ENCODE assay signal across 17 mouse cellular contexts in the genomic region with DNA sequence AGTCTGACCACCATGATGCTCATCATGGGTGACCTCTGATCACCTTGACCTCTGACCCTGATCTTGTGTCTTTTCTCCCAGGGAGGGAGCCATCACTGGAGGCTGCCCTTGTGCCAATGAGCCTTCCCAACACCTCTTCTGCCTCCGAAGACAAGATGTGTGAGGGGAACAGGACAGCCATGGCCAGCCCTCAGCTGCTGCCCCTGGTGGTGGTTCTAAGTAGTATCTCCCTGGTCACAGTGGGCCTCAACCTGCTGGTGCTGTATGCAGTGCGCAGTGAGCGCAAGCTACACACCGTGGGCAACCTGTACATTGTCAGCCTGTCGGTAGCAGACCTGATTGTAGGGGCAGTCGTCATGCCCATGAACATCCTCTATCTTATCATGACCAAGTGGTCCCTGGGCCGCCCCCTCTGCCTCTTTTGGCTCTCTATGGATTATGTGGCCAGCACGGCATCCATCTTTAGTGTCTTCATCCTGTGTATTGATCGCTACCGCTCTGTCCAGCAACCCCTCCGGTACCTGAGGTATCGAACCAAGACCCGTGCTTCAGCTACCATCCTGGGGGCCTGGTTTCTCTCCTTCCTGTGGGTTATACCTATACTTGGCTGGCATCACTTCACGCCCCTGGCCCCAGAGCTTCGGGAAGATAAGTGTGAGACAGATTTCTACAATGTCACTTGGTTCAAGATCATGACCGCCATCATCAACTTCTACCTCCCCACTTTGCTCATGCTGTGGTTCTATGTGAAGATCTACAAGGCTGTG.
DNase-seq lines count a peak whose midpoint lies in the region; ATAC-seq and TF ChIP-seq lines count a peak whose summit lies in the region.
"Had no signal": no experiment of that assay in that cellular context is flagged by ENCODE, and none has a peak within 500 bp of the region (broad histone marks: within the 10 kb centered on the region; RNA-seq: fewer than 3 reads in every experiment).

No protein-coding gene starts in this region.

- no peaks in the 10 kb centered on the region for H3K27me3 ChIP-seq in forebrain, embryonic 11.5 days (ENCODE audit: control insufficient read depth, insufficient read depth, low read length)
- no peaks in the 10 kb centered on the region for H3K27me3 ChIP-seq in forebrain, embryonic 13.5 days
- H3K27me3 ChIP-seq in kidney, postnatal 0 days (ENCODE audit: insufficient read depth, low read length): no peaks in the 10 kb centered on the region
- H3K27me3 ChIP-seq in lung, postnatal 0 days (replicated peaks; ENCODE audit: insufficient read depth, low read length): no peaks in the 10 kb centered on the region
- H3K27me3 ChIP-seq: embryonic facial prominence, embryonic 12.5 days; midbrain, embryonic 12.5 days had no signal

- H3K27ac ChIP-seq in forebrain, embryonic 11.5 days (ENCODE audit: low read depth, low read length): no peak overlapping the region
- H3K27ac ChIP-seq in forebrain, embryonic 13.5 days: no peak overlapping the region
- no peak overlapping the region for H3K27ac ChIP-seq in kidney, postnatal 0 days
- H3K27ac ChIP-seq in lung, postnatal 0 days (ENCODE audit: low read length): no peak overlapping the region
- H3K27ac ChIP-seq: embryonic facial prominence, embryonic 12.5 days; heart, embryonic 13.5 days; midbrain, embryonic 12.5 days had no signal

- 91% methylated on average over 16 of the region's 16 CpGs for WGBS in forebrain, embryonic 11.5 days
- WGBS in forebrain, embryonic 13.5 days: 92% methylated on average over 16 of the region's 16 CpGs
- WGBS in kidney, postnatal 0 days: 96% methylated on average over 16 of the region's 16 CpGs
- WGBS in lung, postnatal 0 days: 87% methylated on average over 16 of the region's 16 CpGs

- intact Hi-C loops in left cerebral cortex, postnatal 36 days (cut with DNase I): no loop called here

- DNase-seq in forebrain, embryonic 11.5 days (ENCODE audit: low spot score): peak; percentile 53
- no peak for DNase-seq in kidney, postnatal 0 days (ENCODE audit: low spot score)
- no peak for DNase-seq in kidney, adult 18-20 months
- DNase-seq in lung, postnatal 0 days (ENCODE audit: low spot score): no peak
- no peak for DNase-seq in lung, postnatal 4 days
- no peak for DNase-seq in left cerebral cortex, postnatal 36 days (ENCODE audit: low spot score in 2 of 2)
- DNase-seq: adrenal gland, postnatal 10 days; gastrocnemius, postnatal 10 days; kidney, adult 8-10 months; layer of hippocampus, adult 9-11 months; lung, postnatal 14 days had no signal

- no peak for ATAC-seq in forebrain, embryonic 11.5 days (replicated peaks; ENCODE audit: low FRiP score)
- ATAC-seq in forebrain, embryonic 13.5 days: no peak
- ATAC-seq in kidney, postnatal 0 days (replicated peaks; ENCODE audit: low FRiP score, low read depth): no peak
- no peak for ATAC-seq in lung, postnatal 0 days
- ATAC-seq in megakaryocyte progenitor cell, adult 5-6 weeks (replicated peaks; ENCODE audit: poor library complexity): 0 out of 2 replicates have a peak, but pooled peaks have one; percentile 34
- ATAC-seq: forebrain, embryonic 14.5 days had no signal

- H3K9me3 ChIP-seq in forebrain, embryonic 11.5 days (ENCODE audit: control insufficient read depth, low read length): no peaks in the 10 kb centered on the region
- no peaks in the 10 kb centered on the region for H3K9me3 ChIP-seq in forebrain, embryonic 13.5 days (replicated peaks)
- no peaks in the 10 kb centered on the region for H3K9me3 ChIP-seq in kidney, postnatal 0 days (replicated peaks; ENCODE audit: low read length)
- no peaks in the 10 kb centered on the region for H3K9me3 ChIP-seq in lung, postnatal 0 days (ENCODE audit: low read length)
- H3K9me3 ChIP-seq: embryonic facial prominence, embryonic 12.5 days; heart, embryonic 13.5 days; midbrain, embryonic 12.5 days had no signal

- H3K9ac ChIP-seq in forebrain, embryonic 11.5 days (ENCODE audit: low read length): no peak overlapping the region
- no peak overlapping the region for H3K9ac ChIP-seq in forebrain, embryonic 13.5 days
- H3K9ac ChIP-seq in kidney, postnatal 0 days (ENCODE audit: low read depth, low read length): no peak overlapping the region
- H3K9ac ChIP-seq in lung, postnatal 0 days (replicated peaks; ENCODE audit: low read depth): no peak overlapping the region
- H3K9ac ChIP-seq: embryonic facial prominence, embryonic 12.5 days; heart, embryonic 13.5 days; midbrain, embryonic 12.5 days had no signal

- H3K4me1 ChIP-seq in forebrain, embryonic 11.5 days (replicated peaks; ENCODE audit: control insufficient read depth, insufficient read depth, low read length): no peaks in the 10 kb centered on the region
- H3K4me1 ChIP-seq in forebrain, embryonic 13.5 days: no peaks in the 10 kb centered on the region
- no peaks in the 10 kb centered on the region for H3K4me1 ChIP-seq in kidney, postnatal 0 days (replicated peaks; ENCODE audit: insufficient read depth, low read length)
- no peaks in the 10 kb centered on the region for H3K4me1 ChIP-seq in lung, postnatal 0 days (ENCODE audit: insufficient read depth, low read depth, low read length)
- H3K4me1 ChIP-seq: heart, embryonic 13.5 days; midbrain, embryonic 12.5 days had no signal

- TF ChIP-seq CTCF in kidney, postnatal 0 days (IDR thresholded peaks at IDR 0.05; ENCODE audit: low read depth): peak; percentile 44
- peak; percentile 47 for TF ChIP-seq CTCF in lung, postnatal 0 days (IDR thresholded peaks at IDR 0.05)

- no peak overlapping the region for H3K4me2 ChIP-seq in forebrain, embryonic 11.5 days (ENCODE audit: low read depth, low read length, severe bottlenecking)
- no peak overlapping the region for H3K4me2 ChIP-seq in forebrain, embryonic 13.5 days
- no peak overlapping the region for H3K4me2 ChIP-seq in kidney, postnatal 0 days (ENCODE audit: low read length)
- no peak overlapping the region for H3K4me2 ChIP-seq in lung, postnatal 0 days (replicated peaks; ENCODE audit: low read depth, low read length)
- H3K4me2 ChIP-seq: embryonic facial prominence, embryonic 12.5 days; heart, embryonic 13.5 days; midbrain, embryonic 12.5 days had no signal

- H3K36me3 ChIP-seq in forebrain, embryonic 11.5 days (ENCODE audit: control insufficient read depth, insufficient read depth, low read length): no peaks in the 10 kb centered on the region
- no peaks in the 10 kb centered on the region for H3K36me3 ChIP-seq in forebrain, embryonic 13.5 days (ENCODE audit: poor library complexity, severe bottlenecking)
- no peaks in the 10 kb centered on the region for H3K36me3 ChIP-seq in kidney, postnatal 0 days (ENCODE audit: insufficient read depth, low read length)
- no peaks in the 10 kb centered on the region for H3K36me3 ChIP-seq in lung, postnatal 0 days (ENCODE audit: insufficient read depth, low read length)
- H3K36me3 ChIP-seq: embryonic facial prominence, embryonic 12.5 days; heart, embryonic 13.5 days; midbrain, embryonic 12.5 days had no signal

- TF ChIP-seq EP300 in lung, postnatal 0 days (IDR thresholded peaks at IDR 0.05): no peak

- H3K4me3 ChIP-seq in forebrain, embryonic 11.5 days (ENCODE audit: low read depth, low read length): no peak overlapping the region
- H3K4me3 ChIP-seq in forebrain, embryonic 13.5 days: no peak overlapping the region
- H3K4me3 ChIP-seq in kidney, postnatal 0 days (replicated peaks; ENCODE audit: low read depth, low read length): no peak overlapping the region
- H3K4me3 ChIP-seq in lung, postnatal 0 days (ENCODE audit: low read depth, low read length): no peak overlapping the region
- H3K4me3 ChIP-seq: embryonic facial prominence, embryonic 12.5 days; heart, embryonic 13.5 days; midbrain, embryonic 12.5 days had no signal
